Mouse (Mus musculus): ENCODE measurements around the gene Camsap3. TPM values are rescaled to one million over a fixed set of nuclear protein-coding genes. Genes with fewer than 3 reads are reported as not detected.

Gene Camsap3
- polyA plus RNA-seq, 1 experiment = 4.1 TPM

DNA sequence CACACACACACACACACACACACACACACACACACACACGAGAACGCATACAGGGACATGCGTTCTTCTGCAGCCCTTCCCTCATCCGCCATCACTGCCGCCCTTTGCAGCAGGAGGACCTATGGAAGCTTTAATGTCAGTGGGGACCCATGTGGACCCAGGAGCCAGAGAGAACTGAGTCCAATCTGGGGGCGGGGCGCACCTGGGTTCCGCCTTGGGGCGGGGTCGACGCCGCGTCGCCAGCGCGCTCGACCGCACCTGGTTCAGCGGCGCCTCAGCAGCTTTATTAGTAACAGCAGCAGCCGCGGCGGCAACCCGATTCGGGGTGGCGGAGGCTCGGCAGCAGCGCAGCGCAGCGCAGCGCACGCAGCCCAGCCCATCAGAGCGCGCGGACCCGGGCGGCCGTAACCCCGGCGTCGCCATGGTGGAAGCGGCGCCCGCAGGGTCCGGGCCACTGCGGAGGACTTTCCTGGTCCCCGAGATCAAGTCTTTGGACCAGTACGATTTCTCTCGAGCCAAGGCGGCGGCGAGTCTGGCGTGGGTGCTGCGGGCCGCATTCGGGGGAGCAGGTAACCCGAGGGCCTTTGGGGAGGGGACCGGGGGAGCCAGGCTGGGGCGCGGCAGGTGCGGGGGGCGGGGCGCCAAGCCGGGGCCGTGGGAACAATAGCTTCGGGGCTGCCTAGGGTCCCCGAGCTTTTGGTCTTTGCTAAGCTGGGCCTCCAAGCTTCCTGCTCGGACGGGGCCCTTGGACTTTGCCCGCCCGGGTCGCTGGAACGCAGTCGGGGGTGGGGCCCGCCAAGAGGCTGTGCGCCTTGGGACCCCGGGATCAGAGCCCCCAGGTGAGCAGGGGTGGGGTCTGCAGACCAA is 531 bp downstream of the Camsap3 start:
- TF ChIP-seq POLR2A (IDR thresholded peaks at IDR 0.05; ENCODE audit: borderline replicate concordance, control insufficient read depth, low read depth, low read length) = 0 out of 2 replicates have a peak, but pooled peaks have one; percentile 13
- no peak for TF ChIP-seq CTCF (IDR thresholded peaks at IDR 0.05; ENCODE audit: control insufficient read depth, insufficient read depth, low read length)
- under 1% methylated on average over 77 of the region's 77 CpGs for WGBS
- Histone ChIP-seq H3K4me3 (replicated peaks; ENCODE audit: control insufficient read depth, low read depth, low read length) (peak overlapping the region; percentile 21), H3K27ac (ENCODE audit: control insufficient read depth, insufficient read depth, low read depth, low read length, poor library complexity) (peak overlapping the region; percentile 21; the same call in 1 of the 2 replicates), H3K4me1 (ENCODE audit: control insufficient read depth, insufficient read depth, low read length) (no peaks in the 10 kb centered on the region; the same call in 1 of the 2 replicates)

DNA sequence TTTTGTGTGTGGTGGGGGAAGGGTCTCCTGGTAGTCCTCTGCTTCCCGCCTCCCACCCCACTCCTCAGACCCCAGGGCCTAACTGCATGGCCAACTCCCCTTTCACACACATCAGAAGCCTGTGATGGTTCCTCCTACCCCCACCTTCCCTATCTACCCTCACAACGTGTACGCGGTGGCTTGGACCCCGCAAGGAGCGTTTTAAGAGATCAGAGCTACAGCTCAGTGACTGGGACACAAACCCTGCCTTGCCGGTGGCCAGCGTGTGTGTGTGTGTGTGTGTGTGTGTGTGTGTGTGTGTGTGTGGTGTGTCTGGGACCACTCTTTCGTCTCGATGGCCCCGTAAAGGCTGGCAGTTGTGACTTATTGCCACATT is 1.2 kb downstream of the Camsap3 start:
- Histone ChIP-seq H3K27ac (ENCODE audit: control insufficient read depth, insufficient read depth, low read depth, low read length, poor library complexity) (no peak overlapping the region), H3K4me3 (replicated peaks; ENCODE audit: control insufficient read depth, low read depth, low read length) (no peak overlapping the region), H3K4me1 (ENCODE audit: control insufficient read depth, insufficient read depth, low read length) (no peaks in the 10 kb centered on the region; the same call in 1 of the 2 replicates)
- TF ChIP-seq POLR2A (IDR thresholded peaks at IDR 0.05; ENCODE audit: borderline replicate concordance, control insufficient read depth, low read depth, low read length) = no peak
- TF ChIP-seq CTCF (IDR thresholded peaks at IDR 0.05; ENCODE audit: control insufficient read depth, insufficient read depth, low read length) = no peak
- WGBS = 15% methylated on average over 11 of the region's 11 CpGs

DNA sequence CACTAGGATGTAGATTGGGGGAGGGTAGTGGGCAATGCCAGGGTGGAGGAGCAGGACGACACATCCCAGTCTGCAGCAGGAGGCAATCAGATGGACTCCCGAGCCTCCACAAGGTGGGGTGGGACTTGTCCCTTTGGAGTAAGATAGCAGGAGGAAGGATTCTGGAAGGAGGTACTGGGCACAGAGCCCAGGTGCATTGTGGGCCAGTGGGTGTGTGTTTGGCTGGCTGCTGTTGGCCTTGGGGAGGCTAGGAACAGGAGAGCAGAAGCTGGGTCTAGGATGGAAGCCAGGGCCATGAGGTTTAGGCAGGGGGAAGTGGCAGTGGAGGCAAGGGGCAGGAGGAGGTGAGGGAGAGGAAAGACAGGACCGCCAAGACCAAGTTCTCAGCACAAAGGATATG is 6.4 kb downstream of the Camsap3 start:
- no peak for TF ChIP-seq CTCF (IDR thresholded peaks at IDR 0.05; ENCODE audit: control insufficient read depth, insufficient read depth, low read length)
- no peak for TF ChIP-seq POLR2A (IDR thresholded peaks at IDR 0.05; ENCODE audit: borderline replicate concordance, control insufficient read depth, low read depth, low read length)

DNA sequence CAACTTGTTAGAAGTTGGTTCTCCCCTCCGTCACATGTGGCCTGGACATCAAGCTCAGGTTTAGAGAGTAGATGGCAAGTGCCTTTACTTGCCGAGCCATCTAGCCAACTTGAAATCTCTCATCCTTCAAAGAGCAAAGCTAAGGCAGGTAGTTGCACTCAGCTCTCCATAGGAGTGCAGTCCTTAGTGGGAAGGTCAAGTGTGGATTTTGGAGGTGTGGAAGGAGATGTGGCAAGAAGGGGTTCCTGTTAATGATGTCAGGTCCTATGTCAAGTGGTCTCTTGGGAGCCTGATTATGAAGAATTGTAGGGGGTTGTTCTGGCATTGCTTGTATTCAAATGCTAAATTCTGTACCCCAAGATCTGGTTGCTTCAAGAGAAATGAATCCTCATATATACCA is 7.4 kb downstream of the Camsap3 start:
- no peak overlapping the region for H3K27ac ChIP-seq (ENCODE audit: control insufficient read depth, insufficient read depth, low read depth, low read length, poor library complexity)
- WGBS = 89% methylated on average over 2 of the region's 2 CpGs
- TF ChIP-seq CTCF (IDR thresholded peaks at IDR 0.05; ENCODE audit: control insufficient read depth, insufficient read depth, low read length) (no peak), POLR2A (IDR thresholded peaks at IDR 0.05; ENCODE audit: borderline replicate concordance, control insufficient read depth, low read depth, low read length) (no peak)
- H3K4me3 ChIP-seq (replicated peaks; ENCODE audit: control insufficient read depth, low read depth, low read length) = no peak overlapping the region
- no peaks in the 10 kb centered on the region for H3K4me1 ChIP-seq (ENCODE audit: control insufficient read depth, insufficient read depth, low read length)

More for the DNA sequence above, 6.4 kb downstream of the Camsap3 start:
- H3K27ac ChIP-seq (ENCODE audit: control insufficient read depth, insufficient read depth, low read depth, low read length, poor library complexity) = no peak overlapping the region
- 58% methylated on average over 3 of the region's 3 CpGs for WGBS
- H3K4me1 ChIP-seq (ENCODE audit: control insufficient read depth, insufficient read depth, low read length) = no peaks in the 10 kb centered on the region
- no peak overlapping the region for H3K4me3 ChIP-seq (replicated peaks; ENCODE audit: control insufficient read depth, low read depth, low read length)

DNA sequence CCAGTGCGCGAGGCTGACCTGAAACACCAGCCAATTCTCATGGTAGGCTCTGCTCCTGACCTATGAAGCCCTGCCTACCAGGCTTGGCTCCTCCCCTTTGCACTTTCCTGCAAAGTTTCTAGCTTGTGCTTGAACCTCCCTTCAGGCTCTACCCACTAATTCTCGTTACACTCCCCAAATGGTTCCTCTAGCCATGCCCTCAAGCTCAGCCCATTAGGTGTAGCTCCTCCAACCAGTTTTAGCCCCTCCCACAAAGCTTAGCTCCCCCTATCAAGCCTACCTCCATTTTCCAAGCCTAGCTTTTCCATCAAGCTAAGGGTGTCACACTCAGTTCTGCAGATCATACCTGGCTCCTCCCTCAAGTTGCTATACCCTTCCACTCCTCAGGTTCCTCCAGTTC is 11.0 kb downstream of the Camsap3 start:
- H3K4me1 ChIP-seq (ENCODE audit: control insufficient read depth, insufficient read depth, low read length) = no peaks in the 10 kb centered on the region
- 63% methylated on average over 3 of the region's 3 CpGs for WGBS
- no peak overlapping the region for H3K27ac ChIP-seq (ENCODE audit: control insufficient read depth, insufficient read depth, low read depth, low read length, poor library complexity)
- TF ChIP-seq CTCF (IDR thresholded peaks at IDR 0.05; ENCODE audit: control insufficient read depth, insufficient read depth, low read length) (no peak), POLR2A (IDR thresholded peaks at IDR 0.05; ENCODE audit: borderline replicate concordance, control insufficient read depth, low read depth, low read length) (no peak)
- H3K4me3 ChIP-seq (replicated peaks; ENCODE audit: control insufficient read depth, low read depth, low read length) = no peak overlapping the region

DNA sequence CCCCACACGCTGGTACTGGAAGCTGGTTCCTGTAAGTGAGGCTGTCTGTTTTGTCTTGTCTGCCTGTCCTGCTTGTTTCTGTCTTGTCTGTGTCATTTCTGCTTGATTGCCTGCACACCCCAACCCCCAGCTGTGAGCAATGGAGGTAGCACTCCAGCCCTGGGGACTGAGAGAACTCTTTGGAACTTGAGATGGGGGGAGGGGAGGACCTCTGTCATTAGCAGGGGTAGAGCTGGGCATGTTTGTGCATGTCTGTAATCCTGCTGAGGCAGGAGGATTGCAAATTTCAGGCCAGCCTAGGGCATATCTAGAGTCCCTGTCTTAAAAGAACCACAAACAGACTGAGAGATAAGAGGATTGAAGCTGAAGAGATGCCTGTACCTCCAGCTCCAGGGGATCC is 12.1 kb downstream of the Camsap3 start:
- WGBS = 88% methylated on average over 1 of the region's 1 CpGs
- H3K4me1 ChIP-seq (ENCODE audit: control insufficient read depth, insufficient read depth, low read length) = no peaks in the 10 kb centered on the region
- no peak overlapping the region for H3K27ac ChIP-seq (ENCODE audit: control insufficient read depth, insufficient read depth, low read depth, low read length, poor library complexity)
- TF ChIP-seq POLR2A (IDR thresholded peaks at IDR 0.05; ENCODE audit: borderline replicate concordance, control insufficient read depth, low read depth, low read length) (no peak), CTCF (IDR thresholded peaks at IDR 0.05; ENCODE audit: control insufficient read depth, insufficient read depth, low read length) (no peak)
- no peak overlapping the region for H3K4me3 ChIP-seq (replicated peaks; ENCODE audit: control insufficient read depth, low read depth, low read length)

DNA sequence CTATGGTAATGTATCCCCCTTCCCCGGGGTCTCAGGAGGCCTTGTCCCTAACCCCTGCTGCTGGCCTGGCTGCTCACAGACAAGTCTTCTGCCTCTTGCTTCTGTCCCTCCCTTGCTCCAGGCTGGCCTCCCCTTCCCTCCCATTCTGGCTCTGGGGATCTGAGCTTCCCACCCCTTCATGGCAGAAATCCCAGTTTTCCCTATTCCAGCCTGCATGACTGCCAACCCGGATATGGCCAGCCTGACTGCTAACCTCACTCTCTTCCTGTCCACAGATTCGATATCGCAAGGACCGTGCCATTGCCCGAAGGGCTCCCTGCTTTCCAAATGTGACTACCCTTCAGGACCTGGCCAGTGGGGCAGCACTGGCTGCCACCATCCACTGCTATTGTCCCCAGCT is 13.3 kb downstream of the Camsap3 start:
- H3K27ac ChIP-seq (ENCODE audit: control insufficient read depth, insufficient read depth, low read depth, low read length, poor library complexity) = no peak overlapping the region
- H3K4me3 ChIP-seq (replicated peaks; ENCODE audit: control insufficient read depth, low read depth, low read length) = no peak overlapping the region
- H3K4me1 ChIP-seq (ENCODE audit: control insufficient read depth, insufficient read depth, low read length) = no peaks in the 10 kb centered on the region
- WGBS = 84% methylated on average over 6 of the region's 6 CpGs
- no peak for TF ChIP-seq POLR2A (IDR thresholded peaks at IDR 0.05; ENCODE audit: borderline replicate concordance, control insufficient read depth, low read depth, low read length)
- no peak for TF ChIP-seq CTCF (IDR thresholded peaks at IDR 0.05; ENCODE audit: control insufficient read depth, insufficient read depth, low read length)

DNA sequence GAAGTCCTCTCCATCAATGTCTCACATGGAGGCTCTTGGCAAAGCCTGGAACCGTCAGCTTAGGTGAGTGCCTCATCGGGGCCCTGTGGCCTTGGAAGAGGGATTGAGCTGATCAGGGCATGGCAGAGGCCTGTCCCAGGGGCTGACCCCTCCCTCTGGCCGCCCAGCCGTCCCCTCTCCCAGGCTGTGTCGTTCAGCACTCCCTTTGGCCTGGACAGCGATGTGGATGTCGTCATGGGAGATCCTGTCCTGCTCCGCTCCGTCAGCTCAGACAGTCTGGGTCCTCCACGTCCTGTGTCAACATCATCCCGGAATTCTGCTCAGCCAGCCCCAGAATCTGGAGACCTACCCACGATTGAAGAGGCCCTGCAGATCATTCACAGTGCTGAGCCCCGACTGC is 16.3 kb downstream of the Camsap3 start:
- no peak overlapping the region for H3K27ac ChIP-seq (ENCODE audit: control insufficient read depth, insufficient read depth, low read depth, low read length, poor library complexity)
- H3K4me3 ChIP-seq (replicated peaks; ENCODE audit: control insufficient read depth, low read depth, low read length) = no peak overlapping the region
- WGBS = 75% methylated on average over 13 of the region's 13 CpGs
- TF ChIP-seq CTCF (IDR thresholded peaks at IDR 0.05; ENCODE audit: control insufficient read depth, insufficient read depth, low read length) (no peak), POLR2A (IDR thresholded peaks at IDR 0.05; ENCODE audit: borderline replicate concordance, control insufficient read depth, low read depth, low read length) (no peak)
- no peaks in the 10 kb centered on the region for H3K4me1 ChIP-seq (ENCODE audit: control insufficient read depth, insufficient read depth, low read length)
